Comparison of ENCODE assay signal across 15 mouse cellular contexts in genomic region chr2:144769556-144769955, GRCm38 (mm10). TPM values are rescaled to one million over a fixed set of nuclear protein-coding genes. Genes with fewer than 3 reads are reported as not detected.
A peak's percentile ranks its signal among the peaks of the same experiment; 100 is the strongest.
DNase-seq lines count a peak whose midpoint lies in the region; ATAC-seq and TF ChIP-seq lines count a peak whose summit lies in the region.
"Had no signal": no experiment of that assay in that cellular context is flagged by ENCODE, and none has a peak within 500 bp of the region (broad histone marks: within the 10 kb centered on the region; RNA-seq: fewer than 3 reads in every experiment).

No protein-coding gene starts in this region.

- H3K27ac ChIP-seq in hindbrain, embryonic 13.5 days: no peak overlapping the region
- H3K27ac ChIP-seq in hindbrain, postnatal 0 days: no peak overlapping the region
- H3K27ac ChIP-seq in heart, embryonic 15.5 days: peak overlapping the region; percentile 40
- peak overlapping the region; percentile 45 for H3K27ac ChIP-seq in midbrain, embryonic 13.5 days
- H3K27ac ChIP-seq in left cerebral cortex, adult 2 months: no peak overlapping the region
- H3K27ac ChIP-seq: embryonic facial prominence, embryonic 13.5 days; gastrocnemius, adult 2 months had no signal

- no peak for TF ChIP-seq CTCF in hindbrain, postnatal 0 days (IDR thresholded peaks at IDR 0.05; ENCODE audit: low read depth)
- TF ChIP-seq CTCF in left cerebral cortex, adult 2 months (IDR thresholded peaks at IDR 0.05): no peak

- peak; percentile 36; the same call in 1 of the 2 replicates for ATAC-seq in hindbrain, embryonic 13.5 days (ENCODE audit: low FRiP score)
- no peak for ATAC-seq in hindbrain, postnatal 0 days
- peak; percentile 69 for ATAC-seq in heart, embryonic 15.5 days (replicated peaks; ENCODE audit: insufficient number of reproducible peaks, insufficient read depth, low FRiP score, low read depth)
- ATAC-seq in midbrain, embryonic 13.5 days: peak; percentile 71
- ATAC-seq: activated CD4-positive, CD25-positive, alpha-beta regulatory T cell, adult 4 months had no signal

- H3K4me2 ChIP-seq in hindbrain, embryonic 13.5 days: no peak overlapping the region
- no peak overlapping the region for H3K4me2 ChIP-seq in hindbrain, postnatal 0 days (ENCODE audit: low read depth, low read length)
- no peak overlapping the region for H3K4me2 ChIP-seq in heart, embryonic 15.5 days
- H3K4me2 ChIP-seq in midbrain, embryonic 13.5 days (replicated peaks): no peak overlapping the region
- H3K4me2 ChIP-seq: embryonic facial prominence, embryonic 13.5 days had no signal

- H3K4me3 ChIP-seq in hindbrain, embryonic 13.5 days: no peak overlapping the region
- H3K4me3 ChIP-seq in hindbrain, postnatal 0 days (ENCODE audit: low read length): no peak overlapping the region
- H3K4me3 ChIP-seq in heart, embryonic 15.5 days: no peak overlapping the region
- no peak overlapping the region for H3K4me3 ChIP-seq in midbrain, embryonic 13.5 days (replicated peaks)
- H3K4me3 ChIP-seq in left cerebral cortex, adult 2 months: no peak overlapping the region
- H3K4me3 ChIP-seq: embryonic facial prominence, embryonic 13.5 days; gastrocnemius, adult 2 months; megakaryocyte, embryonic 14.5 days had no signal

- H3K9me3 ChIP-seq in hindbrain, embryonic 13.5 days: no peaks in the 10 kb centered on the region
- H3K9me3 ChIP-seq in hindbrain, postnatal 0 days (ENCODE audit: low read length): no peaks in the 10 kb centered on the region
- no peaks in the 10 kb centered on the region for H3K9me3 ChIP-seq in heart, embryonic 15.5 days (replicated peaks)
- H3K9me3 ChIP-seq in midbrain, embryonic 13.5 days: peaks cover 7% of the 10 kb centered on the region; the same call in 1 of the 2 replicates

- no peaks in the 10 kb centered on the region for H3K4me1 ChIP-seq in hindbrain, embryonic 13.5 days (replicated peaks)
- peaks cover 3% of the 10 kb centered on the region; the same call in 1 of the 2 replicates for H3K4me1 ChIP-seq in hindbrain, postnatal 0 days (ENCODE audit: insufficient read depth, low read length)
- H3K4me1 ChIP-seq in heart, embryonic 15.5 days (replicated peaks): peaks cover 8% of the 10 kb centered on the region; the same call in 1 of the 2 replicates
- peaks cover 8% of the 10 kb centered on the region for H3K4me1 ChIP-seq in midbrain, embryonic 13.5 days (replicated peaks)
- H3K4me1 ChIP-seq: embryonic facial prominence, embryonic 13.5 days; megakaryocyte, embryonic 14.5 days had no signal

- no peaks in the 10 kb centered on the region for H3K36me3 ChIP-seq in hindbrain, embryonic 13.5 days
- H3K36me3 ChIP-seq in hindbrain, postnatal 0 days (ENCODE audit: insufficient read depth, low read length): no peaks in the 10 kb centered on the region
- no peaks in the 10 kb centered on the region for H3K36me3 ChIP-seq in heart, embryonic 15.5 days
- no peaks in the 10 kb centered on the region for H3K36me3 ChIP-seq in midbrain, embryonic 13.5 days
- H3K36me3 ChIP-seq: embryonic facial prominence, embryonic 13.5 days had no signal

- WGBS in hindbrain, embryonic 13.5 days: 50% methylated on average over 3 of the region's 3 CpGs
- 43% methylated on average over 3 of the region's 3 CpGs for WGBS in hindbrain, postnatal 0 days
- 35% methylated on average over 3 of the region's 3 CpGs for WGBS in heart, embryonic 15.5 days
- 40% methylated on average over 3 of the region's 3 CpGs for WGBS in midbrain, embryonic 13.5 days

- H3K27me3 ChIP-seq in hindbrain, embryonic 13.5 days: no peaks in the 10 kb centered on the region
- H3K27me3 ChIP-seq in hindbrain, postnatal 0 days (ENCODE audit: insufficient read depth, low read length): no peaks in the 10 kb centered on the region
- no peaks in the 10 kb centered on the region for H3K27me3 ChIP-seq in heart, embryonic 15.5 days
- H3K27me3 ChIP-seq in midbrain, embryonic 13.5 days: no peaks in the 10 kb centered on the region
- H3K27me3 ChIP-seq: embryonic facial prominence, embryonic 13.5 days had no signal

- no peak overlapping the region for H3K9ac ChIP-seq in hindbrain, embryonic 13.5 days
- H3K9ac ChIP-seq in hindbrain, postnatal 0 days (replicated peaks; ENCODE audit: low read length): no peak overlapping the region
- no peak overlapping the region for H3K9ac ChIP-seq in heart, embryonic 15.5 days
- no peak overlapping the region for H3K9ac ChIP-seq in midbrain, embryonic 13.5 days (replicated peaks)
- H3K9ac ChIP-seq: embryonic facial prominence, embryonic 13.5 days had no signal

- intact Hi-C loops in left cerebral cortex, adult 2 months (cut with DNase I): no loop called here

- DNase-seq in hindbrain, postnatal 0 days (ENCODE audit: low spot score): no peak
- DNase-seq in heart, postnatal 4 days: peak; percentile 14
- DNase-seq in left cerebral cortex, adult 2 months (ENCODE audit: extremely low spot score in 1 of 2, low spot score in 2 of 2): no peak
- DNase-seq in right cerebral cortex, postnatal 14 days: no peak
- DNase-seq: gastrocnemius, adult 2 months; left cerebral cortex, postnatal 4 days had no signal

RNA-seq across cellular contexts. Expression of gene Scp2d1, which starts 53.9 kb away (rescaled TPM):
- polyA plus RNA-seq in hindbrain, embryonic 13.5 days (2015; fragmentation: Nextera tagmentation; extraction: Ambion mirVana): not detected in 2 replicates
- not detected in 2 replicates for total RNA-seq in hindbrain, postnatal 0 days (2014; rRNA removed)
- not detected in 2 replicates for polyA plus RNA-seq in hindbrain, postnatal 0 days (2015; fragmentation: Nextera tagmentation; extraction: Ambion mirVana)
- polyA plus RNA-seq in heart, embryonic 15.5 days (2015; fragmentation: Nextera tagmentation; extraction: Ambion mirVana): not detected in 2 replicates
- total RNA-seq in heart, postnatal 4 days (2021): not detected
- not detected in 2 replicates for polyA plus RNA-seq in midbrain, embryonic 13.5 days (2015; fragmentation: Nextera tagmentation; extraction: Ambion mirVana)
- not detected for total RNA-seq in left cerebral cortex, adult 2 months (2021)
- total RNA-seq: gastrocnemius, adult 2 months; left cerebral cortex, postnatal 4 days; neutrophil, adult 5-6 weeks had no signal
- polyA plus RNA-seq: activated CD4-positive, CD25-positive, alpha-beta regulatory T cell, adult 4 months; embryonic facial prominence, embryonic 13.5 days; spleen, adult 2 months; urinary bladder, adult 2 months had no signal

Comparison
In these comparisons a context has a peak if more than half of its experiments do, and no peak if none do; other contexts are left out.
1. H3K27ac ChIP-seq: peak in heart, embryonic 15.5 days (single experiment) and midbrain, embryonic 13.5 days (single experiment); none in hindbrain, embryonic 13.5 days (single experiment), hindbrain, postnatal 0 days (single experiment) and left cerebral cortex, adult 2 months (single experiment).